Mouse (Mus musculus): ENCODE measurements at regions not wholly inside any gene's neighbourhood (a gene's known extent, or its start where the extent isn't known, plus 50 kb on each side); places are given as distances from the start of the nearest gene placed in this dataset.

DNA sequence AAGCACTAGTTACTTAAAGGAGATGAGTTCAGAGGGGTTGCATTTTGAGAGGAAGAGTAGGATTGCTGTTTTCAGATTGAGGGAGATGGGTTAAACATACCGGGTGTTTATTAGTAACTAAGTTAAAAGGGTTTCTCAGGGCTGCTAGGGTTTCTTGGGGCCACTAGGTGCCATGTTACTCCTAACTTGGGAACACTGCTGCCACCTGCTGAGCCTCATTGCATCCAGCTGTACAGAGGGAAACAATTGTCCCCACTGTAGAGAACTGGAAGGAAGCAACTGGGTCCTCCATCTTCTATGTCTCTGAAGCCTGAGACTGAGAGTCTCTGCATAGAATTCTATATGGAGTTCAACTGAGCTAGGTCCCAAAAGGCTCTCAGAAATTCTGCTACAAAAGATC lies 524.3 kb downstream of the Rnf144a start:
- no peak for ATAC-seq (ENCODE audit: insufficient number of reproducible peaks, insufficient read depth, low FRiP score, low read depth)
- Histone ChIP-seq H3K27ac (ENCODE audit: low read length) (no peak overlapping the region), H3K4me3 (ENCODE audit: low read depth, low read length) (no peak overlapping the region), H3K4me2 (replicated peaks; ENCODE audit: low read depth, low read length) (no peak overlapping the region), H3K27me3 (ENCODE audit: control insufficient read depth, insufficient read depth, low read length) (no peaks in the 10 kb centered on the region), H3K4me1 (ENCODE audit: control insufficient read depth, insufficient read depth, low read length) (no peaks in the 10 kb centered on the region), H3K36me3 (ENCODE audit: control insufficient read depth, insufficient read depth, low read length) (no peaks in the 10 kb centered on the region), H3K9me3 (ENCODE audit: control insufficient read depth, low read depth, low read length) (no peaks in the 10 kb centered on the region), H3K9ac (replicated peaks; ENCODE audit: low read depth, low read length) (no peak overlapping the region)
- 77% methylated on average over 1 of the region's 1 CpGs for WGBS

DNA sequence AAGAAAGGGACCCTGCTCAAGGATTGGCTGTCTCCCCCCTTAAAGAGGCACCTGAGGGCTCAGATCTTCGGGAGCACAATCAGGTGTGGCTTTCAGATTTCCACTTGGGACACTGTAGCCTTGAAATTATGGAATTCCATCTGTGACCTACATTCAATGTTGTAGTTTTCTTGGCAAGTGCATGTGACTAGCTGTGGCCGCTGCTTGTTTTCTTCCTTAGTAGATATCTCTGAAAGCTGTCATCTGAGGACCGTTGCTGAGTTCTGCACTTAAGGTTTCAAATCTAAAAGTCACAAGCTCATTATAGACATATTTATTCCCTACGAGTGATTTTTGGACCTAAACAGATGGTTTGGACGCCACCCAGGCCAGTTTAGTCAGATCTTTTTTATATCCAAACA lies 531.3 kb downstream of the Rnf144a start:
- Histone ChIP-seq H3K4me2 (replicated peaks; ENCODE audit: low read depth, low read length) (no peak overlapping the region), H3K36me3 (ENCODE audit: control insufficient read depth, insufficient read depth, low read length) (no peaks in the 10 kb centered on the region), H3K27ac (ENCODE audit: low read length) (no peak overlapping the region), H3K4me1 (ENCODE audit: control insufficient read depth, insufficient read depth, low read length) (no peaks in the 10 kb centered on the region), H3K9me3 (ENCODE audit: control insufficient read depth, low read depth, low read length) (no peaks in the 10 kb centered on the region), H3K27me3 (ENCODE audit: control insufficient read depth, insufficient read depth, low read length) (no peaks in the 10 kb centered on the region), H3K4me3 (ENCODE audit: low read depth, low read length) (no peak overlapping the region), H3K9ac (replicated peaks; ENCODE audit: low read depth, low read length) (no peak overlapping the region)
- no peak for ATAC-seq (ENCODE audit: insufficient number of reproducible peaks, insufficient read depth, low FRiP score, low read depth)
- 80% methylated on average over 5 of the region's 5 CpGs for WGBS

DNA sequence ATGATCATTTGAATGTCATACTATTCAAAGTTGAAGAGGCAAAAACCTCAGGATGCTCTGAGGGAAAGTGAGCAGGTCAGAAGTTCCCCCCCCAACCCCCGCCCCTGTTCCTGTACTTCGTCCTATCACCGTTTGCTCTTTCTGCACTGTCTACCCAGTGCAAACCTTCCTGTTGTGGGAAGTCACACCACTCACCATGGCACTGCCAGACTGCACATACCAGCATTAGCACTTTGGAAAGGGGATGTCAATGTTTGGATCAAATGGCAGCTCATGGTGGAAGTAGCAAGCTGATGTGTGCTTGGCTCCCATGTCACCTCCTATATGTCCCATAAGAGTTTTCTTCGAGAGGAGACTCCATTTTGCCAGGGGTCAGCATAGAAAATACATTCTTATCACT lies 543.2 kb downstream of the Rnf144a start:
- Histone ChIP-seq H3K4me2 (replicated peaks; ENCODE audit: low read depth, low read length) (no peak overlapping the region), H3K36me3 (ENCODE audit: control insufficient read depth, insufficient read depth, low read length) (no peaks in the 10 kb centered on the region)

DNA sequence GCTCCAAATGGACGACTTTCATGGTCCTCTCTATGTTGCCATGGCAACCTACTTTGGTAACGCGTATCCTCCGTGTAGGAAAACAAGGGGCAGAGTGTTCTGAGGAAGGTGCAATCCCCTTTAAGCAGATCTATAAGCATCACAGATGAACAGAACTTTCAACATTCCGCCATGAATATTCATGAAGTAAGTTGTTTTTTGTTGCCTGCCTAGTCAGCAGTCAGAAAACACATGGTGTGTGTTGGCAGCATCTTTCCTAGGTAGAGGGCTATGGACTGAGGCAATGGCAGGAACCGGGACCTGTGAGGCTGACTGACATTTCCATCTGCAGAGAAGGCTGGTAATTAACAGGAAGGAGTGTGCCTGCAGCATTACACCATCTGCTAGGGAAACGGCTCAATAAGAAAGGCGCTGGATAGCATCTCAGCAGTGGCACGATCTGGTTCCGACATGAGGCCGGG lies 544.0 kb downstream of the Rnf144a start:
- 67% methylated on average over 11 of the region's 11 CpGs for WGBS
- no peaks in the 10 kb centered on the region for H3K4me1 ChIP-seq (ENCODE audit: control insufficient read depth, insufficient read depth, low read length)
- no peaks in the 10 kb centered on the region for H3K9me3 ChIP-seq (ENCODE audit: control insufficient read depth, low read depth, low read length)
- ATAC-seq (ENCODE audit: insufficient number of reproducible peaks, insufficient read depth, low FRiP score, low read depth), result no peak
- H3K27me3 ChIP-seq (ENCODE audit: control insufficient read depth, insufficient read depth, low read length), result no peaks in the 10 kb centered on the region
- no peak overlapping the region for H3K27ac ChIP-seq (ENCODE audit: low read length)
- no peak overlapping the region for H3K9ac ChIP-seq (replicated peaks; ENCODE audit: low read depth, low read length)
- no peak overlapping the region for H3K4me3 ChIP-seq (ENCODE audit: low read depth, low read length)
- no peak overlapping the region for H3K4me2 ChIP-seq (replicated peaks; ENCODE audit: low read depth, low read length)
- no peaks in the 10 kb centered on the region for H3K36me3 ChIP-seq (ENCODE audit: control insufficient read depth, insufficient read depth, low read length)

More for the DNA sequence above, 543.2 kb downstream of the Rnf144a start:
- ATAC-seq (ENCODE audit: insufficient number of reproducible peaks, insufficient read depth, low FRiP score, low read depth), result no peak
- WGBS, result 83% methylated on average over 4 of the region's 4 CpGs
- Histone ChIP-seq H3K4me1 (ENCODE audit: control insufficient read depth, insufficient read depth, low read length) (no peaks in the 10 kb centered on the region), H3K9me3 (ENCODE audit: control insufficient read depth, low read depth, low read length) (no peaks in the 10 kb centered on the region), H3K27me3 (ENCODE audit: control insufficient read depth, insufficient read depth, low read length) (no peaks in the 10 kb centered on the region), H3K9ac (replicated peaks; ENCODE audit: low read depth, low read length) (no peak overlapping the region), H3K4me3 (ENCODE audit: low read depth, low read length) (no peak overlapping the region), H3K27ac (ENCODE audit: low read length) (no peak overlapping the region)

DNA sequence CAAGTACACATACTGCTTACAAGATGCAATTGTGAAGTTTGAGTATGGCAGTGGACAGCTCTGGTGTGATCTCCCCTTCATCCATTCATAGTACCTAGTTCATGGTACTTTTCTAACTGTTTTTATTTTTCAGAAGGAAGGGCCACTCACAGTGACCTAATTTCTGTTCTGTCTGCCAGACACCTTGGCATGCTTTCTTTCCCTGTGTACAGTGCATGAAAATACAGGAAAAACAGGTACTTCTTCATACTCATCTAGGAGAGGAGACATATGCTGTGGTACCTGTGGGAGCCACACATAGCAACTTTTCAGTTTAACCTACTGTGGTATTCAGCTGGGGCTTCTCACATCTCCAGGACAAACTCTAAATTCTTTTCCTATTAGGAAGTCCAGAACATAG lies 545.2 kb downstream of the Rnf144a start:
- Histone ChIP-seq H3K4me2 (replicated peaks; ENCODE audit: low read depth, low read length) (no peak overlapping the region), H3K4me3 (ENCODE audit: low read depth, low read length) (no peak overlapping the region), H3K27ac (ENCODE audit: low read length) (no peak overlapping the region), H3K4me1 (ENCODE audit: control insufficient read depth, insufficient read depth, low read length) (no peaks in the 10 kb centered on the region), H3K36me3 (ENCODE audit: control insufficient read depth, insufficient read depth, low read length) (no peaks in the 10 kb centered on the region), H3K9me3 (ENCODE audit: control insufficient read depth, low read depth, low read length) (no peaks in the 10 kb centered on the region), H3K9ac (replicated peaks; ENCODE audit: low read depth, low read length) (no peak overlapping the region), H3K27me3 (ENCODE audit: control insufficient read depth, insufficient read depth, low read length) (no peaks in the 10 kb centered on the region)
- ATAC-seq (ENCODE audit: insufficient number of reproducible peaks, insufficient read depth, low FRiP score, low read depth), result no peak

DNA sequence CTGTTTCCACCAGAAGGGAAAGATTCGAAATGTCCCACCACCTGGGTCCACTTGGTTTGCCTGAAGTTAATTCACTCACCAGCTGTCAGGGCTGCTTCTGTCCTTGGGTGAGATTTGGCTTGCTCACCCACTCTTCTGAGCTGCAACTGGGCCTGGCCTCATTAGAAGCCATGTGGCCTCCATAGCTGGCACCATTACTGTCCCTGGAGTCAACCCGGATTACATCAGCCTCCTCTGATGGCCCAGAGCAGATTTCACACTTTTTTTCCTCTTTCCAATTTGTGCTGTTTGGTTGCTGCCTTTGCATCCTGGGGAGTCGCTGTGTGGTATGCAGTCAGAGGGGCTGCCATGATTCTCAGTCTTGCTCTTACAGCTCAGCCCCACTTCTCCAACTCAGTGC lies 550.0 kb downstream of the Rnf144a start:
- Histone ChIP-seq H3K9ac (replicated peaks; ENCODE audit: low read depth, low read length) (no peak overlapping the region), H3K36me3 (ENCODE audit: control insufficient read depth, insufficient read depth, low read length) (no peaks in the 10 kb centered on the region), H3K4me1 (ENCODE audit: control insufficient read depth, insufficient read depth, low read length) (no peaks in the 10 kb centered on the region), H3K9me3 (ENCODE audit: control insufficient read depth, low read depth, low read length) (no peaks in the 10 kb centered on the region), H3K4me2 (replicated peaks; ENCODE audit: low read depth, low read length) (no peak overlapping the region), H3K27ac (ENCODE audit: low read length) (no peak overlapping the region), H3K27me3 (ENCODE audit: control insufficient read depth, insufficient read depth, low read length) (no peaks in the 10 kb centered on the region), H3K4me3 (ENCODE audit: low read depth, low read length) (no peak overlapping the region)
- WGBS, result 85% methylated on average over 3 of the region's 3 CpGs
- ATAC-seq (ENCODE audit: insufficient number of reproducible peaks, insufficient read depth, low FRiP score, low read depth), result no peak

DNA sequence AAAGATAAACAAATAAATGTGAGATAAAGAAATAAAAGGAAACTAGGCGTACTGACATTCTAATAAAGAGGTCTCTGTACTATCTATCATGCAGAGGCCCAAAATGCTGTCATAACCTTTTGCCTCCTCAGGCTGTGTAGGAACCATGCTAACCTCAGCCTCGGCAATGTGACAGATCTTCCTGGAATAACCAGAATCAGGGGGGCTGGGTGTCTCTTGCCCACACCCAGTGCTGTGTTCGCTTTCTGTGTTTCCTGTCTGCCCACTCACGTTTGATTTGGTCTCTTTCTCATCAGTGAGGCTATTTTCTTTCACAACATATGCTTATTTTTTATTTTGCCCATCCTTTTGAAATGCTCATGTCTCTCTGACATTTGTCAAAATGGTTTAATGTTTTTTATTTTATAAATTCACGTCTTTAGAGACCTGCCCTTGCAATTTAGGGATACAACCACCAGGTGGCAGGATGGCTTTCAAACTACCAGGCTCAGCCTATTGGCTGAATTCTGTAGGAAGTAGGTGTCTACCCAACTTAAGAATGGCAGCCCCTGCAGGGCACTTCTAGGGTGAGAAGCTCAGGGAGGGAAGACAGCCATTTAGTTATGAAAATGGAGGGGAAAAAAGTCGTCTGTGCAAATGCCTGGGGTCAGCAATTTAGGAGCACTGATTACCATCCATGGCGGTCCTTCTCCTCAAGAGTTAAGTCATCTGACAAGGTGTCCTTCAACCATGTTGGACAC lies 550.8 kb downstream of the Rnf144a start:
- Histone ChIP-seq H3K36me3 (ENCODE audit: control insufficient read depth, insufficient read depth, low read length) (no peaks in the 10 kb centered on the region), H3K4me1 (ENCODE audit: control insufficient read depth, insufficient read depth, low read length) (no peaks in the 10 kb centered on the region), H3K9me3 (ENCODE audit: control insufficient read depth, low read depth, low read length) (no peaks in the 10 kb centered on the region), H3K27me3 (ENCODE audit: control insufficient read depth, insufficient read depth, low read length) (no peaks in the 10 kb centered on the region), H3K9ac (replicated peaks; ENCODE audit: low read depth, low read length) (no peak overlapping the region), H3K4me2 (replicated peaks; ENCODE audit: low read depth, low read length) (no peak overlapping the region), H3K27ac (ENCODE audit: low read length) (no peak overlapping the region), H3K4me3 (ENCODE audit: low read depth, low read length) (no peak overlapping the region)
- ATAC-seq (ENCODE audit: insufficient number of reproducible peaks, insufficient read depth, low FRiP score, low read depth), result no peak
- WGBS, result 66% methylated on average over 7 of the region's 7 CpGs

DNA sequence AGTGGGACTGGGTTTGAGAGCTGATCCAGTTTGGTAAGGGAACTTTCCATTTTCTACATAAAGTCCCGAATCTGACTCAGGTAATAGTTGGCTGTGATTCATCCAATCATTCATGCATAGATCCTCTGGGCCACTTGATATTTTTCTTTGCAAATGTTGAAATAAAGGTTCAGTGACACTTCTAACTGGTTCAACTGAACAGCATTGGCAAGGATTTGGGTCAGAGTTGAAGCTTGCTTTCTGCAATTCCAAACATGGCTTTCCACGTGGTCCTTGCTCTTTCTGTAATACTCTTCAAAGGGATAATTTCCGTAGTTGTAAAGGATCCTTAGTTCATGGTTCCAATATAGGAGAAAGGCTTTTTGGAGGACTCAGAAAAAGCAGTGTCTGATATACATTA lies 554.0 kb downstream of the Rnf144a start:
- no peak overlapping the region for H3K4me3 ChIP-seq (ENCODE audit: low read depth, low read length)
- no peaks in the 10 kb centered on the region for H3K27me3 ChIP-seq (ENCODE audit: control insufficient read depth, insufficient read depth, low read length)
- ATAC-seq (ENCODE audit: insufficient number of reproducible peaks, insufficient read depth, low FRiP score, low read depth), result no peak
- no peak overlapping the region for H3K27ac ChIP-seq (ENCODE audit: low read length)
- no peaks in the 10 kb centered on the region for H3K36me3 ChIP-seq (ENCODE audit: control insufficient read depth, insufficient read depth, low read length)
- no peaks in the 10 kb centered on the region for H3K9me3 ChIP-seq (ENCODE audit: control insufficient read depth, low read depth, low read length)
- no peak overlapping the region for H3K4me2 ChIP-seq (replicated peaks; ENCODE audit: low read depth, low read length)
- no peak overlapping the region for H3K9ac ChIP-seq (replicated peaks; ENCODE audit: low read depth, low read length)
- H3K4me1 ChIP-seq (ENCODE audit: control insufficient read depth, insufficient read depth, low read length), result no peaks in the 10 kb centered on the region
- WGBS, result 78% methylated on average over 3 of the region's 3 CpGs

DNA sequence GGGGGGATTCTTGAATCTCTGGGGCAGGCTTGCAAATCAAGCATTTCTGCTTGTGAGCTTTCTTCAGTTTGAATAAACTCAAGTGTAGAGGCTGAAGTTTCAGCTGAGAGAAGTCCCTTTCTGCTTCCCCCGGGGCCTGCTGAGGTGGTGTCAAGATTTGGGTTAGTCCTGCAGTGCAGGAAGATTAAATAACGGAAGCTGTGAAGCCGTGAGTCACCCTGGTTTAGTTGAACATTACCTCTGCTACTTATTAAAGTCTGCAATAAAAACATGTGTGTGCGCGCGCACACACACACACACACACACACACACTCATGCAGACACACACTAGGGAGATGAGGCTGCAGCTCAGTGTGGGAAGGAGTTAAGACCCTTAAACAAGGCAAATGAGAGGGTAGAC lies 556.7 kb downstream of the Rnf144a start:
- H3K4me3 ChIP-seq (ENCODE audit: low read depth, low read length), result no peak overlapping the region

More for the DNA sequence above, 556.7 kb downstream of the Rnf144a start:
- Histone ChIP-seq H3K9me3 (ENCODE audit: control insufficient read depth, low read depth, low read length) (no peaks in the 10 kb centered on the region), H3K4me2 (replicated peaks; ENCODE audit: low read depth, low read length) (no peak overlapping the region), H3K9ac (replicated peaks; ENCODE audit: low read depth, low read length) (no peak overlapping the region), H3K27me3 (ENCODE audit: control insufficient read depth, insufficient read depth, low read length) (no peaks in the 10 kb centered on the region), H3K4me1 (ENCODE audit: control insufficient read depth, insufficient read depth, low read length) (no peaks in the 10 kb centered on the region), H3K36me3 (ENCODE audit: control insufficient read depth, insufficient read depth, low read length) (no peaks in the 10 kb centered on the region), H3K27ac (ENCODE audit: low read length) (no peak overlapping the region)
- WGBS, result 81% methylated on average over 6 of the region's 6 CpGs
- no peak for ATAC-seq (ENCODE audit: insufficient number of reproducible peaks, insufficient read depth, low FRiP score, low read depth)
